Mouse (Mus musculus) hematopoietic stem cell, adult 5-6 weeks (primary cell): ENCODE measurements around the gene Msh5. TPM values are rescaled to one million over a fixed set of nuclear protein-coding genes. Genes with fewer than 3 reads are reported as not detected.

Source experiments
- ATAC-seq, 2 experiments: fragments of 125-278 bp in 1 of 2; replicated peaks in 1 of 2; 2 replicates each; pipeline ENCODE4 v1.8.0; 2016 to 2017; ENCODE audit warnings: inconsistent platforms in 2 of 2, mild to moderate bottlenecking in 2 of 2, moderate number of reproducible peaks in 2 of 2, low read depth in 1 of 2, moderate TSS enrichment in 1 of 2; ENCODE audit not compliant: low FRiP score in 2 of 2, poor library complexity in 2 of 2, severe bottlenecking in 2 of 2, insufficient read depth in 1 of 2, low TSS enrichment in 1 of 2
- total RNA-seq: library from RNA; stranded (forward); fragments of 172-1452, 232-1000 nt; gene quantifications from 2 replicates; pipeline ENCODE4 v1.2.3, GENCODE M21; 2017

Msh5 gene
- total RNA-seq, 1 experiment from 2014 or later: 7.9 TPM

DNA sequence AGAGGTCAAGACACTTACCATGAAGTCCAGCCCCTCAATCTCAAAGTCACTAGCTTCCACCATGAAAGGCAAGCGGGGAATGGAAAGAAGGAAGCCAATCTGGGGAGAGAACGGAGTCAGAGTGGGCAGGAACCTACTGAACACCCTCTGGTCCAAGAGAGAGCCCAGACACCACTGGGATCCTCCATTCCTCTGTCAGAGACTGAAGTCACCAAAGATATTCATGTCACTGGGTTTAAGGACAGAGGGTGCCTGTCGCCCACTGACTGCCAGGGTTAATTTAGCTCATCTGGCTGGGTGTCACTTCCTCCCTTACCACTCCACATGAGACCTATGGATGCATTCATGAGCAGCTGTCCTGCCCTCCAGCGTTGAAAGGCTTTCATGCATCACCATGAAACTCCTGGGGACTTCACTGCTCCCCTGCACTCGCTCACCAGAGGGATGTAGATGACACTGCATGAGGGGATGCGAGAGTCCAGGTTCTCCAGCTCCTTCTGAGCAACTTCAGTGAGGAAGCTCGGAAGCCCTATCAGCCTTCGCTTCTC, 14.1 kb downstream of the Msh5 start:
- no peak for ATAC-seq

DNA sequence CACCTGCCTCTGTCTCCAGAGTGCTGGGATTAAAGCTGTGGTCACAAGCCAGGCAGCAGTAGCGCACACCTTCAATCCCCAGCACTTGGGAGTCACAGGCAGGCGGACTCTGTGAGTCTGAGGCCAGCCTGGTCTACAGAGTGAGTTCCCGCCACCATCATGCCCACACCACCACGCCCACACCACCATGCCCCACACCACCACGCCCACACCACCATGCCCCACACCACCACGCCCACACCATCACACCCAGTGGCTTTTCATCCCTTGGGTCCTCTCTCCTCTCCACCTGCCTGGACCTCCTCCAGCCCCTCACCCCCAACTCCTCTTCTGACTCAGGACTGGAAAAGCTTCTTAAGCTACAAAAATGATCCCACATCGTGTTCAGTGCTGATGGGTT, 14.7 kb downstream of the Msh5 start:
- no peak for ATAC-seq

DNA sequence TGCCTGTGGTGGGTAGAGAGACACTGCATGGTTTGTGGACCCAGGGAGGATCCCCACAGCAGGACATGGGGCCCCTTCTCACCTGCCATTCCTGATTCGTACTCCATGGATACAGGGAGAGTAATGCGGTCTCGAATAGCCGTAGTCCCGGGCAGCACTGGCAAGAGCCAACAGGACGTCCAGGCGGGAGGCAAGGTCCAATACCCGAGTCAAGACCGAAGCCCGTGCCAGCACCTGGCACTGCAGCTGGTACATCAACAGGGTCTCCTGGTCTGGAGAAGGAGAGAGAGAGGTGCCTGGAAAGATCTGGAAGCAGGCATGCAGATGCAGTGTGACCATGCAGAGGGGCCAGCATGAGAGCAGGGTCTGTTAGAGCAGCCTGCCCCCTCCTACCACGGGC, 15.3 kb downstream of the Msh5 start:
- ATAC-seq: no peak

DNA sequence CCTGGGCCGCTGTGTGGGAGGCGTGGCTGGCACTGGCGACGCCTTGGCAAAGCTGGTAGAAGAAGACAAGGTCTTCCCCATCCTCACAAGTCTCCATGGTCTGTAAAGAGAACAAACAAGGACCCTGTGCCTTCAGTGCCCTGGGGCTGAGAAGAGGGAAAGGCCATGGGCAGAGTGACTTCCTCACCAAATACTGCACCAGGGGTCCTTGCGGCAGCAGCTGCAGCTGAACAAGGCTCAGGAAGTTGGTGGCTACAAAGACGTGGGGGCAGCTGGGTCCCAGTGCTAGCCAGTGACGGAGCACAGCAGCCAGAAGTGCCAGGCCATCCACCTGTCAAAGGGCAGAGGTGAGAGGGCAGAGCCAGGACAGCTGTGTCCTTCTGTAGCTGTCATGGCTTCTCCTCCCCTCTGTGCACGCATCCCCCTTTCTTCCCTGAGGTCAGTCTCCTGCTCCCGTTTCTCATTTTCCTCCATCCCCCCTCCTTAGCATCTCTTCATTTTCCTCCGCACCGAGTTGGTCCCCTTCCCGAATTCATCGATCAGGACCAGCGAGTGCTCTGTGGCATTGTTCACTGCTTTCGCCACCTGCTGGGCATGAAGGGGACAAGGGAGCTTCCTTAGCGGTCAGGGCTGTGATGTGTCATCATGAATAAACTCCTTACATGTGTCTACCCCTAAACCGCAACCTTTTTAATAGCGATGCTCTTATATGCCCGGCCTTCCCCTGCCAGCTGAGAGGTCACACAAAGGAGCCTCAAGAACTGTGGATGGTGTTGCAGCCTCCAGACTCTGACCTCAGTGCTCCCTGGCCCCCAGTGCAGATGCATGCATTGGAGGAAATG, 16.6 kb downstream of the Msh5 start:
- ATAC-seq: peak; percentile 30 to 63; a peak in 2 of 4 replicates

DNA sequence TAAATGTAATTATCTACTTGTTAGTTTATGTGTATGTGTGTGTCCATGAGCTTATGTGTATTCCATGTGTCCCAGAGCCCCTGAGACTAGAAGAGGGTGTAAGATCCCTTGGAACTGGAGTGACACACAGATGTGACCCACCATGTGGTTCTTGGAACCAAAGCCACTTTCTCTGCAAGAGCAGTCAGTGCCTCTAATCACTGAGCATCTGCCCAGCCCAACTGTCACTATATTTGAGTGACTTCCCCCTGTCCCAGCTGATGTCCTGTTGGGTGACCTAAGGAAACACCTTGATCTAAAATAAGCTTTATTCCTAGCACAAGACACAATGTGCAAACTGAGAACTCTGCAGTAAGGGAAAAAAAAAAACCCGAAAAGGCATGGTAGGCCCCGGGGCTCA, 18.2 kb downstream of the Msh5 start:
- ATAC-seq: no peak

DNA sequence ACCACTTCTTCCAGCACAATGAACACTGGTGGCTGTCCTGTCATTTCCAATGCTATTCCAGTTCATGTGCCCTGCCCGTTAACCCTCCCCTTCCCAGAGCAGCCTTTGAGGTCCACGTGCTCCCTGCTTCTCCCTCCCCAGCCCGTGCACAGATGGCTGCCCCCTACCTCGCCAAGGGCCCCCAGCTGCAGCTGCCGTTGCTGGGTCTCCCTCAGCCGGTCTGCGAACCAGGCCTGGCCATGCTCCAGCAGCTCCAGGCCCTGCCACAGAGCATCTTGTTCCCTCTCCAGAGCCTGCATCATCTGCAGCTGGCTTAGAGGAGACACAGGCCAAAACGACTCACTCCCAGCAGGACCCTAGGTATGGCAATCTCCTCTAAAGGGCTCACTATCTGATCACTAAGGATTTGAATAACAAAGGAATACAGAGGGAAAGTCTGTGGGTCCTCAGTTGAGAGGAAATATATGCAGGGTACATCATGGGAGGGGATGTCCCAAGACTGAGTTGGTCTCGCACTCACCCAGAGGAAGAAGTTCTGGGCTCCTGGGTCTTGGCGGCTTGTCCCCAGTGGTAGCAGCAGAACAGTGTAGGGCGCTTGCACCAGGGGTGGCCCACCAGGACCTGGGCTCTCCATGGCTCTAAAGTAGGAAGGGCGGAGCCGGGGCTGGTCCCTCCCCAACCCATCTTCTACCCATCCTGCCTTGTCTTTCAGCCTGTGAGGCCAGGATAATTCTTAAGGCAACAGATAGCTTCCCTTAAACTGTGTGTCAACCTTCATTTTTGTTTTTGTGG, 19.1 kb downstream of the Msh5 start, which contains the start of gene Sapcd1:
TSS of gene Sapcd1 (minus strand) at position 740 of the 792 bp plus-strand sequence.
- no peak for ATAC-seq

DNA sequence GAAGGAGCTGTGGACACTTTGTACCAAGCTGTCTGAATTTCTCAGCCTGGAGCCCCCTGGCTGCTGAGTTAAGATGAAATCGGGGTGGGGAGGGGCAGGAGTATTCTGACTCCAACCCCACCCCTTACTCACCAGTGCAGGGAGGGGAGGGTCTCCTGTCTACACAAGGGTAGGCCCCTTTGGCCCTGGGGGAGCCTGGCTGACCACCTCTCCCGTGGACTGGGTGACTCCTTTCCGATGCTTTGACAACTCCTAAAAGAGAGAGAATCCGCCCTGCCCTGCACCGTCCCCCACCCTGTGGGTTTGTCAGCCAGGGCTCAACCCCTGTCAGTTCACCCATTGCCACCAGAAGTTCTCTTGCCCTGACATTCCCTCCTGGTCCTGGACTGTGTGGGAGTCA, 20.3 kb downstream of the Msh5 start:
- no peak for ATAC-seq

DNA sequence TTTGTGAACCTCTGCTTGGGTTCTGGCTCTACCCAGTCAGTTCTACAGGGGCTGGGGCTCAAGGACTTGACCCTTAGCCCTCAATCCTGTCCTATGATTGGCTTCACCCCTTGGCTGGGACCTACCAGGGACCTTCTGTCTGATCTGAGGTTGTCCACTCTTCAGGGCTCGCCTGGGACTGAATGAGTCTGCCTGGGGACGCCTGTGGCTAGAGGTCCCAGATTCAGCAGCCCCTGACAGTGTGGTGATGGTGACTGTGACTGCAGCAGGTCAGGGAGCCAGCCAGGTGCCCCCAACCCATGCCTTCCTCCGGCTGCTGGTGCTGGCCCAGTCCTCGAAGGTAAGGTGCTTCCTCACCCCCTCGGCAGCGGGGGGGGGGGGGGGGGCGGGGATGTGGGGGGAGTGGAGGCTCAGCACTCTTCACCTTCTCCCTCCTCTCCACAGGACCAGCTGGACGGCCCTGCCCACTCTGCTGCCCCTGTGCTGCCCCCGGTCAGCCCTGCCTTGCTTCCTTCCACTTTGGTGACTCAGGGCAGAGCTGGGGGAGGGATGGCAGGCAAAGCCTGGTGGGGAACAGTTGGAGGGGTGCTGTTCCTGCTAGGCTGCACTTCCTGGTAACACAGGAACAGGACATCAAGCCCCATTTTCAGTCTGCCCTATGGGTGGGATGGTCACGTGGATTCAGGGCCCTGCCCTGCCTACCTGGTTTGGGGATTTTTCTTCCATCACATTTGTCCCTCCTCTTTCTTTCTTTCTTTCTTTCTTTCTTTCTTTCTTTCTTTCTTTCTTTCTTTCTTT, 21.7 kb downstream of the Msh5 start:
- ATAC-seq: no peak

DNA sequence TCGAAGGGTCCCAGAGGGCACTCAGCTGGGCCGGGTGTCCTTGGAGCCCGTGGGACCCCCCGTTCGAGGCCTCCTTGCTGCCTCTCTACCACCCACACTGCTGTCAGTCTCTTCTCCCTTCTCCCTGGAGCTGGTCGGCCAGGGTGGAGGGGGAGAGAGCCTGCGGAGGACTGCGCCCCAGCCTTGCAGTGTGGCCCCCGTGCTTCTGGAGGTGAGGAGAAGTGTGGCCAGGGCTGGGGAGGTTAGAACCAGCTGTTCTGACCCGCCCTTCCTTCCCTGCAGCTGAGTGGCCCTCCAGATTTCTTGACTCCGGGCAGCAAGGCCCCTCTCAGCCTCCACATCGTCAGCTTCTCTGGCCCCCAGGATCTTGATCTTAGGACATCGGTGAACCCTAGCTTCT, 22.3 kb downstream of the Msh5 start:
- ATAC-seq: no peak

DNA sequence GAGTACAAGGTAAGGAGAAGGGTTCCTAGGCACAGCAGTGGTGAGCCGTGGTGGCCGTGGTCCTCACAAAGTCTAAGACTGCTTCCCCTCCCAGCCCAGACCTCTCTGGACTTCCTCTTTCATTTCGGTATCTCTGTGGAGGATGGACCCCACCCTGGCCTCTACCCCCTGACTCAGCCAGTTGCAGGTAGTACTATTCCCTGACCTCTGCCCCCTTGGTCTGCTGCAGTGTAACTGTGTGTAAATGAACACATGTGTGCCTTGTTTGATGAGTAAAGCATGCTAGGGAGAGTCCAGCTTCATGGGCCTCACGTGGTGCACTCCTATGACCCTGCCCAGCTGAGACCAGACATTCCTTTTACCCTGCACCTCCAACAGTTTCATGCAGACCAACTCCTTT, 22.8 kb downstream of the Msh5 start:
- ATAC-seq: peak; percentile 26 to 39; a peak in 3 of 4 replicates

DNA sequence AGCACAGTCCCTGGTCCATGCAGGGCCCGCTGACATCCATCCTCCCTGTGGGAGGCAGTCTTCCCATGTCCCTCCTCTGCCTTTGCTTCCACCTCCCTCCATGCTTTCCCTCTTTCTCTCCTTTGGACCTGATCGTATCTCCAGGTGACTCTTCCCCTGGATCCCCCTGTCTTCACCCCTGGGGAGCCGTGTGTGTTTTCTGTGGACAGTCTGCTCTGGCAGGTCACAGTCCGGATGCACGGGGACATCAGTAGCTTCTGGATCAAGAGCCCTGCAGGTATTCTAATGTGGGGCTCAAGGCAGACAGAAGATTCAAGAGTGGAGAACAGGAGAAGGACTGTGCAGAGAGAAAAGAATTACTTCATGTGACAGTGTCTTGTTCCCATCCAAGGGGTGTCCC, 23.3 kb downstream of the Msh5 start:
- ATAC-seq: no peak

DNA sequence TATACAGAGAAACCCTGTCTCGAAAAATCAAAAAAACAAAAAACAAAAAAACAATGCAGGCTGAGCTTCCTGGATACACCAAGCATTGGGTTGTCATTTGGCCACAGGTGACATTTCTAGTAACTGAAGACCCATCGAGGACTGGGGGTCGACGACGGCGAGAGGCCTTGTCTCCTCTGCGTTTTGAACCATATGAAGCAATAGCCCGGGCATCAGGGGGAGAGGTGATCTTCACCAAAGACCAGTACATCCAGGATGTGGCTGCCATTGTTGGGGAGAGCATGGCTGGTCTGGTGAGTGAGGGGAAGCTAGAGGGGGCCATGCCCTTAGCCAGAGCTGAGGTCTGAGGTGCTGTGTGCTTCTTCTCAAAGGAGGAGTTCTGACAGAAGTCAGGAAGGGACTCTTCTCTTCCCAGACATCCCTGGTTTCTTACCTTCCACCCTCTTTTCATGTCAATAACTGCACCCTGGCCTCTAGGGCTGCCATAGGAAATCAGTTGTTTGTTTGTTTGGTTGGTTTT, 23.9 kb downstream of the Msh5 start:
- no peak for ATAC-seq

DNA sequence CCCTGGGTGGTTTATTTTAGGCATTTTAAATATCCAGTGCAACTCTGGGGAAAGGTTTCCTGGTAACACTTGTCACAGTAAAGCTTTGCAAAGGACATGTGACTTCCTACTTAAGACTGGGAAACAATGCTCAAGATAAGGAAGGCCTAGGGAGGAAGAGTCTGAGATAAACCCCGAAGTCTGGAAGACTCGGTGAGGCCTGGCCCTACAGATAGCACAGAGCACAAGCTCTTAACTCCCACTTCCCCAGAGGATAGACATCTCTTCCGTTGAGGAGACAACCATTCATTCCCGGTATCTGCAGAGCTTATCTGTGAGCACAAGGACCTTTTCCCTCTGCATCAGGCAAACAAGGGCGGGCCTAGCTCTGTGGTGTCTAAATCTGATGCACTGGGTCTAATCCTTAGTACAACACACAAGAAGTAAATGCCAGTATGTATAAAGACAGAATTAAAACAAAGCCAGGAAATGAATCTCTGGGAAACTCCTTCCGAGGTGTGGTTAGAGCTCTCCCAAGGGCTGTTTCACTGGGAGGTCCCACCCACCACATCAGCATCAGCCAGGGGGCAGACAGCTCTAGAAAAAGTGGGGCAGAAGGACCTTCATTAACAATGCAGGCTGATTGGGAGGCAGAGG, 24.6 kb downstream of the Msh5 start:
- no peak; a peak in 1 of 4 replicates for ATAC-seq

DNA sequence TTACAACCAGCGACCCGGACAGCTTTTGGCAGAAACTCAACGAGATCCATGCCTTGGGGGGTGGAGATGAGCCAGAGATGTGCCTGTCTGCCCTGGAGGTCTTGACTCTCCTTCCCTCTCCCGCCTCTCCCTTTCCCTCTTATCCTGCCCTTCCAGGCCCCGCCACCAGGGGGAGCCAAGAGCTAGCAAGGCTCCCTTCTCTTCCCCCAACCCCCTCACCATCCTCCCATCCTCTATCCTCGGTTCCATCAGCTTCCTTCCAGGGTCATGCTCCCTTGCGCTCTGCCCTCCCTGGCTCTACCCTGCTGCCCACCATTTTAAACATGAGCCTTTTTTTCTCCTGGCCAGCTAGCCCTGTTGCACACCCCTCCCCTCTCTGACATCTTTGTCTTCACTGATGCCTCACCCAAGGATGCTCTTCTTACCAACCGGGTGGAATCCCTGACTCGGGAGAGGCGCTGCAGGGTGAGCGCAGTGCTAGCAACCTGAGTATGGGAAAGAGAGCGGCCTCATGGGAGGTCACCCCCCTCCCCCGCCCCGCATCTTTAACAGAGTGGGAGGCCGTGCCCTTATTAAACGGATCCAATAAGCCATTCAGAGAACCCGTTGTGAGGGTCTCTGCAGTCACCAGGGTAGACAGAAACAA, 25.3 kb downstream of the Msh5 start:
- peak; percentile 57 to 61 for ATAC-seq

DNA sequence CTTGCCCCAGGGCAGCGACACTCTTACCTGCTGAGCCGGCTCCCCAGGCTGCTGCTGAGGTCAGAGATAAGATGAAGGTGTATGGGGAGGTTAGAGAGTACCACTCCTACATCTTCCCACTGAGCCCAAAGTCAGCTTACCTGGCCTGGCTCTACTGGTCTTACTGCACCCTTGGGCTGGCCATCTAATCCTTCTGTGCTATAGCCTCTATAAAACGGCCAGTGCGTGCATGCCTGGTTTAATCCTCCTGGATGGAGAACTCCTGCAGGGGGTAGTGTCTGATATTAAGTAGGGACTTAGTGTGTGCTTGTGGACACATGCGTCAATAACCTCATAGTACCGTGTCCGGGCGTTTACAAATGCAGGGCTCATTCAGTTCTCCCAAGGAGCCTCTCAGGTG, 26.0 kb downstream of the Msh5 start:
- ATAC-seq: no peak

DNA sequence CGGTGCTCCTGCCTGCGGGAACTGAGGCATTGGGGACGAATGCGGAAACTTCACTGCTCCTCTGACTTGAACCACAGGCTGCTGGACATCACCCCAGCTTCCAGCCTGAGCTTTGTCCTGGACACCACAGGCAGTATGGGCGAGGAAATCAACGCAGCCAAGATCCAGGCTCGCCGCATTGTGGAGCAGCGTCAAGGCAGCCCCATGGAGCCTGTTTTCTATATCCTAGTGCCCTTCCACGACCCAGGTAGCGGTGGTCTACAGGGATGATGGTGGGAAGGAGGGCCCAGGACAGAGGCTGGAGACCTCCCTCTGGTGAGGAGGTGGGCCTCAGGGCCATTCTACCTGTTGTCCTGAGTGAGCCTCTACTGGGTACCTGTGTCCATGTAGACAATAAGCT, 26.7 kb downstream of the Msh5 start:
- no peak for ATAC-seq
